Mouse (Mus musculus) CH12.LX (cell line): ENCODE results near the gene Amotl2.

ENCODE experiments used
- CHD2 ChIP-seq: IDR thresholded peaks from 2 replicates; pipeline ENCODE4 v1.6.1; 2011; ENCODE audit warnings: low read length, improper control_type of control experiment
- CTCF ChIP-seq, 2 experiments: IDR thresholded peaks in 1 of 2; conservative IDR thresholded peaks in 1 of 2; 2 replicates each; pipeline ENCODE4 v1.5.1; 2011 to 2012; ENCODE audit warnings: low read depth in 2 of 2, low read length in 2 of 2, improper control_type of control experiment in 1 of 2, inconsistent platforms in 1 of 2, mild to moderate bottlenecking in 1 of 2, moderate library complexity in 1 of 2
- EP300 ChIP-seq: IDR thresholded peaks from 2 replicates; pipeline ENCODE4 v1.6.1; 2011; ENCODE audit warnings: low read length, improper control_type of control experiment
- JUN ChIP-seq: IDR thresholded peaks from 2 replicates; pipeline ENCODE4 v1.6.1; 2011; ENCODE audit warnings: low read depth, mild to moderate bottlenecking, low read length, improper control_type of control experiment, moderate library complexity; ENCODE audit not compliant: insufficient read depth
- MAFK ChIP-seq: IDR thresholded peaks from 2 replicates; pipeline ENCODE4 v1.6.1; 2011; ENCODE audit warnings: low read length, improper control_type of control experiment; ENCODE audit not compliant: insufficient replicate concordance
- MXI1 ChIP-seq: IDR thresholded peaks from 2 replicates; pipeline ENCODE4 v1.6.1; 2011; ENCODE audit warnings: mild to moderate bottlenecking, low read depth, low read length, improper control_type of control experiment
- MYC ChIP-seq: IDR thresholded peaks from 2 replicates; pipeline ENCODE4 v1.6.1; 2011; ENCODE audit warnings: low read depth, mild to moderate bottlenecking, improper control_type of control experiment, low read length
- POLR2A ChIP-seq: IDR thresholded peaks from 2 replicates; pipeline ENCODE4 v1.6.1; 2011; ENCODE audit warnings: low read depth, mild to moderate bottlenecking, improper control_type of control experiment, low read length
- POLR2AphosphoS2 ChIP-seq: IDR thresholded peaks from 2 replicates; pipeline ENCODE4 v1.6.1; 2011; ENCODE audit warnings: low read depth, low read length, improper control_type of control experiment
- RCOR1 ChIP-seq: conservative IDR thresholded peaks from 2 replicates; pipeline ENCODE4 v1.6.1; 2012; ENCODE audit warnings: low read depth, mild to moderate bottlenecking, inconsistent platforms, low read length, improper control_type of control experiment
- USF1 ChIP-seq: IDR thresholded peaks from 2 replicates; pipeline ENCODE4 v1.6.1; 2014; ENCODE audit warnings: low read depth, mild to moderate bottlenecking, inconsistent platforms, low read length, improper control_type of control experiment
- ZC3H11A ChIP-seq: IDR thresholded peaks from 2 replicates; pipeline ENCODE4 v1.6.1; 2012; ENCODE audit warnings: low read depth, mild to moderate bottlenecking, inconsistent platforms, low read length, improper control_type of control experiment
- ZKSCAN1 ChIP-seq: IDR thresholded peaks from 2 replicates; pipeline ENCODE4 v1.6.1; 2012; ENCODE audit warnings: low read depth, inconsistent platforms, low read length, improper control_type of control experiment, borderline replicate concordance
- ZNF384 ChIP-seq: IDR thresholded peaks from 2 replicates; pipeline ENCODE4 v1.6.1; 2012; ENCODE audit warnings: low read depth, low read length, improper control_type of control experiment, inconsistent platforms

GRCm38 (mm10) chr9:102766741-102767140, 50.3 kb downstream of the Amotl2 start:
- no peak for TF ChIP-seq CTCF (conservative IDR thresholded peaks at IDR 0.05 in 1 of 2, IDR thresholded peaks at IDR 0.05 in 1 of 2; ENCODE audit: low read depth in 2 of 2, low read length in 2 of 2)
- TF ChIP-seq CHD2, result no peak
- TF ChIP-seq POLR2A, result no peak
- no peak for TF ChIP-seq EP300
- no peak for TF ChIP-seq ZC3H11A
- TF ChIP-seq MYC, result no peak
- TF ChIP-seq RCOR1, result no peak
- no peak for TF ChIP-seq USF1
- TF ChIP-seq MXI1, result no peak
- TF ChIP-seq MAFK, result no peak
- TF ChIP-seq ZNF384, result no peak
- no peak for TF ChIP-seq JUN
- TF ChIP-seq POLR2AphosphoS2, result no peak
- no peak for TF ChIP-seq ZKSCAN1
